19 mouse cellular contexts compared by ENCODE assay signal in the genomic region with DNA sequence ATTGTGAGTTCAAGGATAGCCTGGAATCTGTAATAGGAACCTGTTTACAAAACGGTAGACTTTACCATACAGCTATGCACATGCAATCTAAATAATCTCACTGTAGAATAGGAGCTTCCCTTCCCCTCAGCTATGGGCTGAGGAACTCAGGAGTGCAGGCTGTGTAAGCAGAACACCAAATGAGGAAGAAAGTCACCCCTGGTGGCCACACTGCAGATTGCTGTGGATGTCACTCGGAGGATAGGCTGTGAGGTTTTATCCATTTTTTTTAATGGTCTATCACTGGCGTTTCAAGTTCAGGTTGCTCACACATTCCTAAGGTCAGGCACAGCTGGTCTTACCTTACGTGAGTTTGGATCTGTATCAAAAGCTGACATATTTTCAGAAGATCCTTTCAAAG.
A peak's percentile ranks its signal among the peaks of the same experiment; 100 is the strongest.
DNase-seq lines count a peak whose midpoint lies in the region; ATAC-seq and TF ChIP-seq lines count a peak whose summit lies in the region.
"Had no signal": no experiment of that assay in that cellular context is flagged by ENCODE, and none has a peak within 500 bp of the region (broad histone marks: within the 10 kb centered on the region; RNA-seq: fewer than 3 reads in every experiment).

No protein-coding gene starts in this region.

- no peaks in the 10 kb centered on the region for H3K4me1 ChIP-seq in forebrain, postnatal 0 days (ENCODE audit: insufficient read depth)
- no peaks in the 10 kb centered on the region for H3K4me1 ChIP-seq in forebrain, embryonic 15.5 days
- no peaks in the 10 kb centered on the region for H3K4me1 ChIP-seq in lung, postnatal 0 days (ENCODE audit: insufficient read depth, low read depth, low read length)
- no peaks in the 10 kb centered on the region for H3K4me1 ChIP-seq in lung, adult 2 months (ENCODE audit: control insufficient read depth, insufficient read depth, low read length)
- no peaks in the 10 kb centered on the region for H3K4me1 ChIP-seq in stomach, postnatal 0 days (replicated peaks; ENCODE audit: control insufficient read depth, insufficient read depth)
- no peaks in the 10 kb centered on the region for H3K4me1 ChIP-seq in kidney, embryonic 14.5 days (ENCODE audit: control insufficient read depth, insufficient read depth, low read length)
- H3K4me1 ChIP-seq: forebrain, embryonic 13.5 days; hindbrain, embryonic 15.5 days; liver, embryonic 15.5 days; midbrain, embryonic 13.5 days had no signal

- H3K4me2 ChIP-seq in forebrain, postnatal 0 days (ENCODE audit: low read depth): no peak overlapping the region
- no peak overlapping the region for H3K4me2 ChIP-seq in forebrain, embryonic 15.5 days (replicated peaks)
- no peak overlapping the region for H3K4me2 ChIP-seq in lung, postnatal 0 days (replicated peaks; ENCODE audit: low read depth, low read length)
- H3K4me2 ChIP-seq in stomach, postnatal 0 days (replicated peaks; ENCODE audit: low read depth): no peak overlapping the region
- no peak overlapping the region for H3K4me2 ChIP-seq in kidney, embryonic 14.5 days (replicated peaks; ENCODE audit: low read depth, low read length)
- H3K4me2 ChIP-seq: forebrain, embryonic 13.5 days; heart, embryonic 11.5 days; hindbrain, embryonic 15.5 days; liver, embryonic 15.5 days; midbrain, embryonic 13.5 days had no signal

- no peak overlapping the region for H3K4me3 ChIP-seq in forebrain, postnatal 0 days (ENCODE audit: low read depth, low read length)
- H3K4me3 ChIP-seq in forebrain, embryonic 15.5 days: no peak overlapping the region
- H3K4me3 ChIP-seq in lung, postnatal 0 days (ENCODE audit: low read depth, low read length): no peak overlapping the region
- no peak overlapping the region for H3K4me3 ChIP-seq in lung, adult 2 months (replicated peaks; ENCODE audit: extremely low read depth, low read depth, low read length)
- H3K4me3 ChIP-seq in stomach, postnatal 0 days (ENCODE audit: low read depth, low read length): no peak overlapping the region
- no peak overlapping the region for H3K4me3 ChIP-seq in kidney, embryonic 14.5 days (ENCODE audit: low read length)
- H3K4me3 ChIP-seq: forebrain, embryonic 13.5 days; hindbrain, embryonic 15.5 days; liver, embryonic 15.5 days; midbrain, embryonic 13.5 days had no signal

- H3K27ac ChIP-seq in forebrain, postnatal 0 days (ENCODE audit: low read depth, low read length): no peak overlapping the region
- no peak overlapping the region for H3K27ac ChIP-seq in forebrain, embryonic 15.5 days (replicated peaks)
- H3K27ac ChIP-seq in lung, postnatal 0 days (ENCODE audit: low read length): no peak overlapping the region
- no peak overlapping the region for H3K27ac ChIP-seq in stomach, postnatal 0 days (replicated peaks)
- H3K27ac ChIP-seq in kidney, embryonic 14.5 days (ENCODE audit: low read depth, low read length): no peak overlapping the region
- H3K27ac ChIP-seq: forebrain, embryonic 13.5 days; hindbrain, embryonic 15.5 days; liver, embryonic 15.5 days; midbrain, embryonic 13.5 days had no signal

- WGBS in forebrain, postnatal 0 days: 80% methylated on average over 4 of the region's 4 CpGs
- 76% methylated on average over 4 of the region's 4 CpGs for WGBS in forebrain, embryonic 15.5 days
- 61% methylated on average over 4 of the region's 4 CpGs for WGBS in lung, postnatal 0 days
- WGBS in lung, adult 2 months: 65% methylated on average over 4 of the region's 4 CpGs
- WGBS in stomach, postnatal 0 days: 70% methylated on average over 4 of the region's 4 CpGs
- whole genome bisulfite sequencing in kidney, embryonic 14.5 days: 79% methylated on average over 4 of the region's 4 CpGs

- no peak for ATAC-seq in forebrain, postnatal 0 days
- no peak for ATAC-seq in forebrain, embryonic 15.5 days (replicated peaks)
- no peak for ATAC-seq in lung, postnatal 0 days
- no peak for ATAC-seq in stomach, postnatal 0 days (ENCODE audit: low FRiP score, low TSS enrichment)
- ATAC-seq in kidney, embryonic 14.5 days (ENCODE audit: low FRiP score, low TSS enrichment): no peak
- ATAC-seq: forebrain, embryonic 13.5 days; midbrain, embryonic 13.5 days had no signal

- no peaks in the 10 kb centered on the region for H3K9me3 ChIP-seq in forebrain, postnatal 0 days (ENCODE audit: low read length)
- no peaks in the 10 kb centered on the region for H3K9me3 ChIP-seq in forebrain, embryonic 15.5 days
- H3K9me3 ChIP-seq in lung, postnatal 0 days (ENCODE audit: low read length): no peaks in the 10 kb centered on the region
- no peaks in the 10 kb centered on the region for H3K9me3 ChIP-seq in stomach, postnatal 0 days (ENCODE audit: control insufficient read depth, low read length)
- no peaks in the 10 kb centered on the region for H3K9me3 ChIP-seq in kidney, embryonic 14.5 days (ENCODE audit: control insufficient read depth, low read length)
- H3K9me3 ChIP-seq: forebrain, embryonic 13.5 days; hindbrain, embryonic 15.5 days; liver, embryonic 15.5 days; midbrain, embryonic 13.5 days had no signal

- TF ChIP-seq POLR2A in lung, adult 2 months (IDR thresholded peaks at IDR 0.05; ENCODE audit: borderline replicate concordance, extremely low read depth, low read depth, low read length): no peak
- TF ChIP-seq POLR2A in brain, embryonic 14.5 days (IDR thresholded peaks at IDR 0.05; ENCODE audit: borderline replicate concordance, extremely low read depth, insufficient read depth, insufficient read length, poor library complexity, severe bottlenecking): no peak

- H3K36me3 ChIP-seq in forebrain, postnatal 0 days (ENCODE audit: insufficient read depth): no peaks in the 10 kb centered on the region
- H3K36me3 ChIP-seq in forebrain, embryonic 15.5 days: no peaks in the 10 kb centered on the region
- H3K36me3 ChIP-seq in lung, postnatal 0 days (ENCODE audit: insufficient read depth, low read length): no peaks in the 10 kb centered on the region
- H3K36me3 ChIP-seq in stomach, postnatal 0 days (ENCODE audit: control insufficient read depth, insufficient read depth, low read length): no peaks in the 10 kb centered on the region
- H3K36me3 ChIP-seq in kidney, embryonic 14.5 days (ENCODE audit: control insufficient read depth, insufficient read depth, low read length): no peaks in the 10 kb centered on the region
- H3K36me3 ChIP-seq: hindbrain, embryonic 15.5 days; liver, embryonic 15.5 days; midbrain, embryonic 13.5 days had no signal

- H3K9ac ChIP-seq in forebrain, postnatal 0 days: no peak overlapping the region
- H3K9ac ChIP-seq in forebrain, embryonic 15.5 days (replicated peaks): no peak overlapping the region
- H3K9ac ChIP-seq in lung, postnatal 0 days (replicated peaks; ENCODE audit: low read depth): no peak overlapping the region
- H3K9ac ChIP-seq in stomach, postnatal 0 days (ENCODE audit: low read length): no peak overlapping the region
- no peak overlapping the region for H3K9ac ChIP-seq in kidney, embryonic 14.5 days (ENCODE audit: low read depth, low read length)
- H3K9ac ChIP-seq: forebrain, embryonic 13.5 days; hindbrain, embryonic 15.5 days; liver, embryonic 15.5 days; midbrain, embryonic 13.5 days had no signal

- TF ChIP-seq CTCF in forebrain, postnatal 0 days (IDR thresholded peaks at IDR 0.05; ENCODE audit: low read depth): peak; percentile 22; the same call in 1 of the 2 replicates
- peak; percentile 34; the same call in 1 of the 2 replicates for TF ChIP-seq CTCF in lung, postnatal 0 days (IDR thresholded peaks at IDR 0.05)
- TF ChIP-seq CTCF in lung, adult 2 months (IDR thresholded peaks at IDR 0.05; ENCODE audit: insufficient read depth, low read length): no peak
- peak; percentile 34; the same call in 1 of the 2 replicates for TF ChIP-seq CTCF in brain, embryonic 14.5 days (IDR thresholded peaks at IDR 0.05; ENCODE audit: borderline replicate concordance, extremely low read depth, insufficient read depth, insufficient read length)
- TF ChIP-seq CTCF in stomach, postnatal 0 days (IDR thresholded peaks at IDR 0.05; ENCODE audit: low read depth): peak; percentile 42

- DNase-seq in forebrain, postnatal 0 days: no peak
- no peak for DNase-seq in lung, postnatal 0 days (ENCODE audit: low spot score)
- no peak for DNase-seq in lung, adult 2 months
- DNase-seq in brain, embryonic 14.5 days (ENCODE audit: low read depth): no peak
- DNase-seq in stomach, postnatal 0 days (ENCODE audit: low spot score): no peak
- DNase-seq in kidney, postnatal 14 days: no peak
- DNase-seq: cerebellum, postnatal 25 days; heart, postnatal 14 days; kidney, adult 2 months; lung, postnatal 4 days; right cerebral cortex, postnatal 4 days; thymus, postnatal 36 days had no signal

- no peak for TF ChIP-seq EP300 in lung, postnatal 0 days (IDR thresholded peaks at IDR 0.05)
- no peak for TF ChIP-seq EP300 in stomach, postnatal 0 days (optimal IDR thresholded peaks at IDR 0.05)

- no peaks in the 10 kb centered on the region for H3K27me3 ChIP-seq in forebrain, postnatal 0 days (ENCODE audit: insufficient read depth, low read length)
- H3K27me3 ChIP-seq in forebrain, embryonic 15.5 days: no peaks in the 10 kb centered on the region
- H3K27me3 ChIP-seq in lung, postnatal 0 days (replicated peaks; ENCODE audit: insufficient read depth, low read length): no peaks in the 10 kb centered on the region
- no peaks in the 10 kb centered on the region for H3K27me3 ChIP-seq in stomach, postnatal 0 days (ENCODE audit: control insufficient read depth, insufficient read depth, low read length)
- no peaks in the 10 kb centered on the region for H3K27me3 ChIP-seq in kidney, embryonic 14.5 days (ENCODE audit: control insufficient read depth, insufficient read depth, low read length)
- H3K27me3 ChIP-seq: forebrain, embryonic 13.5 days; hindbrain, embryonic 15.5 days; liver, embryonic 15.5 days; midbrain, embryonic 13.5 days had no signal
